Mouse (Mus musculus): ENCODE data around the gene Wdtc1.

Gene Wdtc1

DNA sequence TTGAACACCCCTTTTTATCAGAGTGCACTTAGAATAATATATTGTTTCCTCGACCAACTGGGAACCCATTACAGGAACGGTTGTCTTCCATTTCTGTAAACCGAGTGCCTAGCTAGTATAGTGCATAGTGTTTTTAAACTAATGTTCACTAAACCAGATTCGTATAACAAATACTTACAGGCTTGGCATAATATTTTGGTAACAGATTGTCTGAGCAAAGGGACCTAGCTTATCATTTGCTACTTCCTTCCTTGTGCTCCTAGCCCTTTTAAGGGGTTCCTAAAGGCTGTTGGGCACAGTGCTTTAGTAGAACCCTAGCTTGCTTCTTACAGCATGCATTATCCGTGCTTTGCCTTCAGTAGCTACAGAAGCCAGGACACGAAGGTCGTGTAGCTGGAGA, 71.8 kb downstream of the Wdtc1 start:
- no peak for DNase-seq (ENCODE audit: low spot score)

DNA sequence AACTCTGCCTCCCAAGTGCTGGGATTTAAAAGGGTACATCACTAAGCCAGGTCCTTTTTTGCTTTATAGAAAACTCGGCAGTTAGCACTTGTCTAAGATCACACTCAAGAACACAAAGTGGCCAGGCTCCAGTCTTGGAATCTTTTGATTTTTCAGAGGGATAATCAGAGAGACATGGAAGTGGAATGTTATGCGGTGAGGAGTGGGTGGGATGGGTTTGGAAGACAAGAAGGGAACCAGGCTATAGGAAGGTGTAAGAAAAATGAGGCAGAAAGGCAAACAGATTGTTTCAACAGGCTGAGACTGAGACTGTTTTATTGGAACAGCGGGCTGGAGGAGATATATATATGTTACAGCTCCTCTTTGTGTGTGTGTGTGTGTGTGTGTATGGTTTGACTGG, 74.8 kb downstream of the Wdtc1 start:
- DNase-seq (ENCODE audit: low spot score) = no peak

- DNase-seq (ENCODE audit: low spot score) = no peak
These were observed 75.2 kb downstream of the Wdtc1 start for GRCm38 (mm10) chr4:133278067-133278466.

DNA sequence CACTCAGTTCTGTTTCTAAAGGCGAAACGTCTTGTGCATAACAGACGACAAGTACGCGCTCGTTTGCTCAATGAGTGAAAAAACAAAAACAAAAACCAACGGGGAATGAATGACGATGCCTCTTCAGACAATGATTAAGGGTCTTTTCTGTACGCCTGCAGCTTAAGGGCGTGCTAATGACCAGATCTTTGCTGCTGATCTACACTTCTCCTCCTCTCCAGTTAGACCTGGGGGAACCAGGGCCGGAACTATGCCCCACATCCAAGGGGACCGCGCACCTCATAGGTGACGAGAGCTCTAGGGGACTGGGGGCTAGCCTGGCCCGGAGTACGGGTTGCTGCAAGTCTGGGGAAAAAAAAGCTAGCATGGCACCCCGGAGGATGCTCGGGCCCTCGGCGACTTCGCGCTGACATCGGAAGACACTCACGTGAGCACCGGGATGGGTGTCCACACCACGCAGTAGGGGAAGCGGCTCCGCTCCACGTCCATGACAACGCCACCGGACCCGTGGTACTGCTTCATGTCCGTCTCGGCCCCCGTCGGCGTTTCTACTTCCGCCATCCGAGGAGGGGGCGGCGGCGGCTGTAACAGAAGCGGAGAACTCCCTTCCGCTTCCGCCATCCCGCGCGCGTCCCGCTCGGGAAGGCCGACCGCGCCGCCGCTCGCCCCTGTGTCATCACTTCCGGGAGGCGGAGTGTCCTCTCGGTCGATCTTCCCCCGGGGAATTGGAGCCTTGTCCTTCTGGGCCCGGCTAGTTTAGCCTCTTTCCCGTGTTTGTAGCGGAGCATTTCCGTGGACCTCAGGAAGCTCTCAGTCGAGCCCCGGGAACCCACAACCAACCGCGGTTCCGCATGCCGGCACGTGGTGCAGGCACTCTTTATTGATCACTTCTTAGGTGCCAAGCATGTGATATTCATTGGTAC, 75.9 kb downstream of the Wdtc1 start, which contains the start of gene Tmem222:
Gene Tmem222, minus strand, starts transcription at position 689 of the 923 bp plus-strand sequence.
- DNase-seq (ENCODE audit: low spot score) = peak; percentile 88

DNA sequence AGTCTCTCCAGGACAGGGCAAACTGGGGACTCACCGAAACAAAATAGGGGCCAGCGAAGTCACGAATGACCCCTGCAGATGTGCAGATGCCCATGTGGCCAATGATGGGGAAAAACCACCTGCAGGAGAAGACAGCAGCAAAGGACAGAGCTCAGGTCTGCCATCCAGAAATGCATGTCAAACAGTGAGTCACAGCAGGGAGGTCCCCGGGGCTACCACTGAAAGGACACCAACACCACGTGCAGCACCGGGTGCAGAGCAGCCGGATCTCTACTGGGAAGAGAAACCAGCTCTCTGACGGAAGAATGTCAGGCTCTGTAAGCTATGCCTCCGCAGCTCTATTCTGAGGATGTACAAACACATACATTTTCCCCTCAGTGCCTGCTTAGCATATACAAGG, 82.4 kb downstream of the Wdtc1 start:
- DNase-seq (ENCODE audit: low spot score) = no peak

DNA sequence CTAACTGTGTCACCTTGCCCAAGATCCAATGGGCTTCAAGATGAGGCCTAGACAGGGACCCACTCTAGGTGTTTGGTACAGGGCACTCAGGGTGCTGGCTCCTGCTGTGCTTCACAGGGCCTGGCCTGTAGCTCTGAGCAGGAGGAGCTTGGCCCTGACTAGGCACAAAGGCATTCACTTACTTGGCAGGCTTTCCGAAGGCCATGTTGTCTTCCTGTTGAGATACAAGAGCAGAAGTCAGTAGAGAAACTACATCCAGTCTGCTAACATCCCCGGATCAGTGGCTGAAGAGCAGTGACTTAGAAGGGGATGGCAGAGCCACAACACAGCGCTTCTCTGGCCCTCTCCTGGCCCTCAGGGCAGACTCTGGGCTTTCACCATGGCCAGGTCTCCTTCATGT, 83.7 kb downstream of the Wdtc1 start:
- no peak for DNase-seq (ENCODE audit: low spot score)

DNA sequence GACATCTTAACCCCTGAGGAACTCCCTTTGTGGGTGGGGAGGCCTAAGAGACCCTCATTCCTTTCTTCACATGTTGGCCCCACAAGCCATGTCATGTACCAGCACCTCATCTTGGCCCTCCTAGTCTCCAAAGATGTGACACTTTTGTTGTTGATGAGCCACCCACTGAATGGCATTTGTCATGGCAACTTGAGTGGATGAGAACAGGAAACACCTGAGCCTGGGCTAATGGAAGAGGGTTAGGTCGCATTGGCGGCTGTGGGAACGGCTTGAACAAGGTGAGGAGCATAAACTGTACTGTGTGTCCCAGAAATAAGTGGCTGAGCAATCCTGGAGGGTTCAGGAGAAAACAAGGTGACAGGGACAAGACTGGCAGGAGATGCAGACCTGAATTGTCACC, 84.3 kb downstream of the Wdtc1 start:
- DNase-seq (ENCODE audit: low spot score) = no peak

GRCm38 (mm10) chr4:133266248-133266880, 86.9 kb downstream of the Wdtc1 start:
- DNase-seq (ENCODE audit: low spot score) = no peak

DNA sequence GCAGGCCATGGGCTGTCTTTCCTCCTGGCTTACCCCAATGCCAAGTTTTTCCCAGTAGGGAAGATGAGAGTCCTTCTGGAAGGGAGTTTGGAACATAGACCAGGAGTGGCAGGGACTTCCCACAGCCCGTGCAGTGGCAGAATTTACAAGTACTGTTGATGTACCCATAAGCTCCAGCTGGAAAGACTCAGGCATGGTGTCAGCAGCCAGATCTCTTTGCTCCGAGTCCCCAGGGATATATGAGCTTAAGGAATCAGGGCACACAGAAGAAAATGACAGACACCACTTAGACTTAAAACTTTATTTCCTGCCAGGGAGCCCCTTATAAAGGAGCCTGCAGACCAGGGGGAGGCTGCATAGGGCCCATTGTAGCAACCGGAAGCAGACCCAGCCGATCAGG, 87.5 kb downstream of the Wdtc1 start:
- no peak for DNase-seq (ENCODE audit: low spot score)

- no peak for DNase-seq (ENCODE audit: low spot score)
These were observed 88.0 kb downstream of the Wdtc1 start for GRCm38 (mm10) chr4:133265297-133265696.

DNA sequence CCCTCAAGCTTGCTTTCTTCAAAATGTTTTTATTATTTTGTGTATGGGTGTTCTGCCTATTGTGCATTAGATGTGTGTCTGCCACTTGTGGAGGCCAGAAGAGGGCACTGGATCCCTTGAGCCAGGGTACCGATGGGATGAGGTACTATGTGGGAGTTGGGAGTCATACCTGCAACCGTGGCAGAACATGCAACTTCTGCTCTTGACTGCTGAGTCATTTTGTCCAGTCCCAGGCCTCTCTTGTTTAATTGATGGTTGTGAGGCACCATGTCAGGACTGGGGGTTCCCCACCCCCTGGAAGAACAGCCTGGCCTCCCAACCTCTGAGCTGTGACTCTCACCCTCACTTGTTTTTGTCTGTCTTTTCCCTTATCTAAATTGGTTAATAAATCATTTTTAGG, 88.7 kb downstream of the Wdtc1 start:
- no peak for DNase-seq (ENCODE audit: low spot score)

GRCm38 (mm10) chr4:133263756-133264155, 89.5 kb downstream of the Wdtc1 start:
- DNase-seq (ENCODE audit: low spot score) = no peak

DNA sequence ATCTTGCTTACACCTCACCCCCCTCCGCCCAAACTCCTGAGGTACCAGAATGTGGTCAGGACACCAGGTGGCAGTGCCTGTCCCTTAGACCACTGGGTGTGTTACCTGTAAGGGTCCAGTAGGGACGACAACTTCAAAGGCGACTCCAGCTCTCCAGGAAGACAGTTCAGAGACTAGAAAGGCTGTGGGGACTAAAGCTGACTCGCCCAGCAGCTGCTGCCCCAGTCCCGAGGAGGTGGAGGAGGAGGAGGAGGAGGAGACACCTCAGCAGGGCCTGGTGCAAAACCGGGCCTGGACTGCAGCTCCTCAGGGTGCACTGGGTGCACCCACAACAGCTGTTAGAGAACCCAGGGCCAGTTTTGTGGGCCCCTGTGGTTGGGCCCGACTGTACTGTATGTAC, 90.4 kb downstream of the Wdtc1 start, which contains the start of gene Sytl1:
Gene Sytl1, minus strand, starts transcription at position 232 of the 400 bp plus-strand sequence.
- DNase-seq (ENCODE audit: low spot score) = no peak

DNA sequence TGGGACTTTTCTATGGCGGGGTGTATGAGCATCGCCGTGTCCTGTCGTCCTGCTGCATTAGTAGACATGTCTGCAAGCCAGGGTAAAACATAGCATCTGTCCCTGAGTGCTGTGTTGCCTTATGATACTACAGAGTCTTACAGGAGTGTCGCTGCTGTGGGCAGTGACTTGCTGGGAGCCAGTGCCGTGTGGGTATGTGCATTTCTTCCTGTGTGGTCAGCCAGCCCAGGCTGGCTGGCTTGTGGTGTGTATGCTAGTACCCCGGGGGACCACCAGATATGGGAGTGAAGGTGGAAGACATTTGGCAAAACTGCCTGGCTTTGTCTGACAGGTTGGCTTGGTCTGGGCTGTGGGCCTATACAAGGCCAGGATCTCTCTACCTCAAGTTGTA, 90.9 kb downstream of the Wdtc1 start:
- DNase-seq (ENCODE audit: low spot score) = no peak

GRCm38 (mm10) chr4:133261641-133262374, 91.5 kb downstream of the Wdtc1 start:
- no peak for DNase-seq (ENCODE audit: low spot score)

GRCm38 (mm10) chr4:133257798-133258408, 95.4 kb downstream of the Wdtc1 start:
- DNase-seq (ENCODE audit: low spot score) = no peak

GRCm38 (mm10) chr4:133257230-133257629, 96.1 kb downstream of the Wdtc1 start:
- no peak for DNase-seq (ENCODE audit: low spot score)

- no peak for DNase-seq (ENCODE audit: low spot score)
These were observed 96.5 kb downstream of the Wdtc1 start for GRCm38 (mm10) chr4:133256820-133257219.

- no peak for DNase-seq (ENCODE audit: low spot score)
These were observed 97.9 kb downstream of the Wdtc1 start for GRCm38 (mm10) chr4:133255392-133255791.

DNA sequence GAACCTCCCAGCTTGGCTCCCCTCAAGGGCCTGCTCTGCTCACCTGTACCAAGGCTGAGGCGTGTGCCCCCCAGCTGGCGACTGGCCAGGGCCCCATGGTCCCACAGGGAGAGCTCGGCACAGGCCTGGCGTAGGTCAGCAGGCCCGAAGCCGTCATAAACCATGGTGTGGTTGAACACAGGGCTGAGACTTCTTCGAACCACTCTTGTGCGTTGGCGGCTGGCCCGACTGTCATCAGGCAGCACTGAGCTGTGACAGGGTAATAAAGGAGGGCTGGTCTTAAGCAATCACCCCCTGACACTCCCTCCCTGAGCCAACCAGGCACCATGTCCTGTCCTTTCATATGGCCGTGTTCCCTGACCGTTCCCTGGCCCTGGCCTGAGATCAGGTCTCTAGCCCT, 99.9 kb downstream of the Wdtc1 start:
- no peak for DNase-seq (ENCODE audit: low spot score)

- DNase-seq (ENCODE audit: low spot score) = no peak
These were observed 101.2 kb downstream of the Wdtc1 start for GRCm38 (mm10) chr4:133252089-133252488.

GRCm38 (mm10) chr4:133251214-133251613, 102.1 kb downstream of the Wdtc1 start:
- DNase-seq (ENCODE audit: low spot score) = no peak
